Mouse (Mus musculus): Measurements from ENCODE around the gene Soat1. TPM values are rescaled to one million over a fixed set of nuclear protein-coding genes. Genes with fewer than 3 reads are reported as not detected.
"Not testable (repeated sequence)": the region's sequence is repeated elsewhere in the genome, so short reads cannot be mapped to it uniquely, and the experiment has no call there.

Gene Soat1
- 51.2 and 62.5 TPM in 2 replicates for polyA plus RNA-seq (2015; fragmentation: Nextera tagmentation; extraction: Ambion mirVana)

DNA sequence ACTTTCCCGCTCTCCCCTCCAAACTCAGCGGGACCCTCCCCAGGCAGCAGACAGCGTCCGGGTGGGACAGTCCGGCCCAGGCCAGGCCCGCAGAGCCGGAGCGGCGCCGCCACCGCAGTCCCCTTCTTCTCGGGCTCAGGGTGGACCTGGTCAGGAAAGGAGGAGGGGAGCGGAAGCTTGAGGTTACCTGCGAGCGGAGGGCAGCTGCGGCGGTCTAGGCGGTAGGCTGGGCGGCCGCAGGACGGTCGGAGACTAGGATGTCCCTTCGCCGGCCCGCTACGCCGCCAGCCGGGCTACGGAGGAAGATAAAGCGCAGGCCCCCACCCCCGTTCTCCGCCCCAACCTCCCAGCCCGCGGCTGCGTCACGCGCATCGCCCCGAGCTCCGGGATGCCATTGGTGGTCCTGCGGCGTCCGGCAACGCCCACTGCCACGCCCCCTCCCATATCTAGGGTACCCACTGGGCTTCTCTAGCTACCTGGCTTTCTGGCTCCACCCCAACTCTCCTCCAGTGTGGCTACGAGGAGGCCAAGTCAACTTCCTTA lies at the start of gene Soat1:
Gene Soat1 (minus strand): TSS at position 371 of the 543 bp plus-strand sequence.
- peak within 1 kb of the TSS; percentile 94 for H3K4me2 ChIP-seq (replicated peaks; ENCODE audit: low read depth)
- H3K27me3 ChIP-seq (replicated peaks; ENCODE audit: control insufficient read depth, insufficient read depth, low read length): no peaks in the 10 kb centered on the region
- H3K4me3 ChIP-seq (ENCODE audit: low read depth, low read length): peak within 1 kb of the TSS; percentile 83
- peak within 1 kb of the TSS; percentile 80 for H3K27ac ChIP-seq (ENCODE audit: low read depth, low read length)
- under 1% methylated on average over 45 of the region's 46 CpGs for WGBS
- ATAC-seq: peak; percentile 66
- 0 out of 2 replicates have a peak, but pooled peaks cover 6% of the 10 kb centered on the region for H3K4me1 ChIP-seq (replicated peaks; ENCODE audit: control insufficient read depth, insufficient read depth, low read length)
- H3K9ac ChIP-seq (ENCODE audit: low read depth, low read length): peak within 1 kb of the TSS; percentile 67
- peak; percentile 56 for TF ChIP-seq CTCF (IDR thresholded peaks at IDR 0.05; ENCODE audit: low read depth)
- H3K36me3 ChIP-seq (ENCODE audit: control insufficient read depth, insufficient read depth): no peaks in the 10 kb centered on the region
- no peaks in the 10 kb centered on the region for H3K9me3 ChIP-seq (ENCODE audit: control insufficient read depth)

DNA sequence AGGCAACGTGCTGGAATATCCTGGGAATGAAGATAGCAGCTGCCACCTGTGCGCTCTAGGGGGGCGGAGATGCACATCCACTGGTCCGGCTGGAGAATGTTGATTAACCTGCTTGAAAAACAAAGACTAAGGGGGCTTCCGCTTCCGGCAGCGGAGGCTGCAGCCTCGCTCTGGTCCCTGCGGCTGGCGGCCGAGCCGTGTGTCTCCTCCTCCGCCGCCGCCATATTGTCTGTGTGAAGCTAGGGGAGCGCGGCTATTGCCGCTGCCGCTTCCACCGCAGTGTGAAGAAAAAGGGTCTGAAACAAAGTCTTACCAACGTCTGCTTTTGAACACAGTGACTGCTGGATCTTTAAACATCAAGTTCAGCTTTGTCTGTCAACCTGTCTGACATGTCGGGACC lies 49.7 kb upstream of the Soat1 start, which contains the start of gene Gm10031:
Gene Gm10031 (plus strand): TSS at position 171 of the 400 bp plus-strand sequence.
- H3K9ac ChIP-seq (ENCODE audit: low read depth, low read length); H3K4me3 ChIP-seq (ENCODE audit: low read depth, low read length); H3K4me2 ChIP-seq (replicated peaks; ENCODE audit: low read depth); ATAC-seq; H3K27me3 ChIP-seq (replicated peaks; ENCODE audit: control insufficient read depth, insufficient read depth, low read length); H3K36me3 ChIP-seq (ENCODE audit: control insufficient read depth, insufficient read depth); H3K4me1 ChIP-seq (replicated peaks; ENCODE audit: control insufficient read depth, insufficient read depth, low read length); H3K27ac ChIP-seq (ENCODE audit: low read depth, low read length); H3K9me3 ChIP-seq (ENCODE audit: control insufficient read depth): not testable (repeated sequence)
- WGBS: 95% methylated on average over 21 of the region's 22 CpGs

- peak overlapping the region; percentile 49 for H3K4me2 ChIP-seq (replicated peaks; ENCODE audit: low read depth)
- no peaks in the 10 kb centered on the region for H3K4me1 ChIP-seq (replicated peaks; ENCODE audit: control insufficient read depth, insufficient read depth, low read length)
- no peaks in the 10 kb centered on the region for H3K36me3 ChIP-seq (ENCODE audit: control insufficient read depth, insufficient read depth)
- peak overlapping the region; percentile 22; the same call in 1 of the 2 replicates for H3K27ac ChIP-seq (ENCODE audit: low read depth, low read length)
- WGBS: 33% methylated on average over 15 of the region's 15 CpGs
- TF ChIP-seq CTCF (IDR thresholded peaks at IDR 0.05; ENCODE audit: low read depth): no peak
- peak; percentile 80 for ATAC-seq
- H3K9ac ChIP-seq (ENCODE audit: low read depth, low read length): no peak overlapping the region
- H3K4me3 ChIP-seq (ENCODE audit: low read depth, low read length): no peak overlapping the region
- H3K9me3 ChIP-seq (ENCODE audit: control insufficient read depth): no peaks in the 10 kb centered on the region
- no peaks in the 10 kb centered on the region for H3K27me3 ChIP-seq (replicated peaks; ENCODE audit: control insufficient read depth, insufficient read depth, low read length)
These were observed 47.8 kb upstream of the Soat1 start for GRCm38 (mm10) chr1:156521796-156522517.

GRCm38 (mm10) chr1:156520136-156520780 lies 46.1 kb upstream of the Soat1 start:
- no peak for ATAC-seq
- 50% methylated on average over 3 of the region's 3 CpGs for WGBS
- TF ChIP-seq CTCF (IDR thresholded peaks at IDR 0.05; ENCODE audit: low read depth): no peak

GRCm38 (mm10) chr1:156507753-156508152 lies 33.6 kb upstream of the Soat1 start:
- WGBS: 92% methylated on average over 3 of the region's 3 CpGs
- H3K36me3 ChIP-seq (ENCODE audit: control insufficient read depth, insufficient read depth): no peaks in the 10 kb centered on the region
- TF ChIP-seq CTCF (IDR thresholded peaks at IDR 0.05; ENCODE audit: low read depth): no peak
- no peaks in the 10 kb centered on the region for H3K4me1 ChIP-seq (replicated peaks; ENCODE audit: control insufficient read depth, insufficient read depth, low read length)
- H3K9ac ChIP-seq (ENCODE audit: low read depth, low read length): no peak overlapping the region
- no peaks in the 10 kb centered on the region for H3K27me3 ChIP-seq (replicated peaks; ENCODE audit: control insufficient read depth, insufficient read depth, low read length)
- H3K9me3 ChIP-seq (ENCODE audit: control insufficient read depth): no peaks in the 10 kb centered on the region
- H3K4me3 ChIP-seq (ENCODE audit: low read depth, low read length): no peak overlapping the region
- H3K4me2 ChIP-seq (replicated peaks; ENCODE audit: low read depth): no peak overlapping the region
- ATAC-seq: no peak
- H3K27ac ChIP-seq (ENCODE audit: low read depth, low read length): no peak overlapping the region

More at GRCm38 (mm10) chr1:156520136-156520780, 46.1 kb upstream of the Soat1 start:
- H3K9me3 ChIP-seq (ENCODE audit: control insufficient read depth): no peaks in the 10 kb centered on the region
- H3K9ac ChIP-seq (ENCODE audit: low read depth, low read length): no peak overlapping the region
- no peaks in the 10 kb centered on the region for H3K36me3 ChIP-seq (ENCODE audit: control insufficient read depth, insufficient read depth)
- H3K4me1 ChIP-seq (replicated peaks; ENCODE audit: control insufficient read depth, insufficient read depth, low read length): no peaks in the 10 kb centered on the region
- no peak overlapping the region for H3K4me2 ChIP-seq (replicated peaks; ENCODE audit: low read depth)
- H3K4me3 ChIP-seq (ENCODE audit: low read depth, low read length): no peak overlapping the region
- H3K27ac ChIP-seq (ENCODE audit: low read depth, low read length): no peak overlapping the region
- no peaks in the 10 kb centered on the region for H3K27me3 ChIP-seq (replicated peaks; ENCODE audit: control insufficient read depth, insufficient read depth, low read length)

DNA sequence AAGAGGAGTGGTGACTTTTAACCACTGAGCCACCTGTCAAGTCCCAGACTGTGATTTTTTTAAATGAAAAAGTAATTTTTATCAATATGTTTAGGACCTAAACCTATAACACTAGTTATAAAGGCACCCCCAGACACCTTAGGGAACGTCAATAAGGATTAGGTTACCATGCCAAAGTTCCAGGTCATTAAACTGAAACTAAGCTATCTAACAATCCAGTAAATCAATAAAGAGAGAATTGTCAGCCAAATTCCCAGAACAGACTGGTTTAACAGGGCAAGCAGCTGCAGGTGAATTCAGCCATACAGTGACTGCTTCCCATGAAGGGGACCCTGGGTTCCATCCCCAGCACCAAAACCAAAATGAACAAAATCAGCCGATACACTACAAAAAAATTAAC lies 31.8 kb upstream of the Soat1 start:
- no peaks in the 10 kb centered on the region for H3K36me3 ChIP-seq (ENCODE audit: control insufficient read depth, insufficient read depth)
- no peak for TF ChIP-seq CTCF (IDR thresholded peaks at IDR 0.05; ENCODE audit: low read depth)
- H3K4me3 ChIP-seq (ENCODE audit: low read depth, low read length): no peak overlapping the region
- WGBS: 62% methylated on average over 2 of the region's 2 CpGs
- no peaks in the 10 kb centered on the region for H3K4me1 ChIP-seq (replicated peaks; ENCODE audit: control insufficient read depth, insufficient read depth, low read length)
- H3K9ac ChIP-seq (ENCODE audit: low read depth, low read length): no peak overlapping the region
- no peak overlapping the region for H3K4me2 ChIP-seq (replicated peaks; ENCODE audit: low read depth)
- H3K27me3 ChIP-seq (replicated peaks; ENCODE audit: control insufficient read depth, insufficient read depth, low read length): no peaks in the 10 kb centered on the region
- ATAC-seq: no peak
- H3K27ac ChIP-seq (ENCODE audit: low read depth, low read length): no peak overlapping the region
- H3K9me3 ChIP-seq (ENCODE audit: control insufficient read depth): no peaks in the 10 kb centered on the region

Measured in intestine, postnatal 0 days (tissue).